Mouse (Mus musculus): ENCODE results near the gene Tubb5.

DNA sequence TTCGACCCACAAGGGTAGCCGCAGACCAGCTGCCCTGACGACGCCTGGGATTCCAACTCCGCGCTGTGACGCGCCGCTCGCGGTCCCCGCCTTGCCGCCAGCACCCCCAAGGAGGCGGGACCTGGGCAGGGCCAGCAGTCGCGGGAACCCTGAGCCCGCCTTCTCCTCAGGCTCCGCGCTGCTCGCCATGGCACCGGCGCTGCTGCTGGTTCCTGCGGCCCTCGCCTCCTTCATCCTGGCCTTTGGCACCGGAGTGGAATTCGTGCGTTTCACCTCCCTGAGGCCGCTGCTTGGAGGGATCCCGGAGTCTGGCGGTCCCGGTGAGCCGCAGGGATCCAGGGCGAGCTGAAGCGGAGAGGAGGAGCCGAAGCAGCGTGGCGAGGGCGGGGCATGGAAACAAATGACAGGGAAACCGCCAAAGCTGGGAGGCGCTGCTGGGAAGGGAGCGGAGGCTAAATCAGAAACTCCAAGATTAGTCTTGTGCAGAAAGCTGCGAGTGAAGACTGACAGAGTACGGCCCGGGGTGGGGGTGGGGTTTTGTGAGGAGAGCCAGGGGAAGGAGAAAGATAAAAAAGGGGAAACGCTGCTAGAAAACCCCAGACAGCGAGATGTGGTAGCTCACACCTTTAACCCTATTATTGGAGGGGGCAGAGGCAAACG, 23.2 kb upstream of the Tubb5 start, which contains the start of gene Nrm:
- TF ChIP-seq CTCF (IDR thresholded peaks at IDR 0.05; ENCODE audit: borderline replicate concordance, control insufficient read depth, extremely low read depth, insufficient read depth, low read length, poor library complexity) (no peak), POLR2A (IDR thresholded peaks at IDR 0.05; ENCODE audit: control insufficient read depth, extremely low read depth, insufficient read depth, low read length, poor library complexity) (no peak; the same call in 1 of the 2 replicates)
